Mouse (Mus musculus) lung, embryonic 14.5 days (tissue): ENCODE measurements around the gene Hapln2. TPM values are rescaled to one million over a fixed set of nuclear protein-coding genes. Genes with fewer than 3 reads are reported as not detected.

ENCODE experiments used
- ATAC-seq: fragments of 200-750 bp; cut with Nextera tagmentation; 2 replicates; pipeline ENCODE4 v1.8.0; 2017; ENCODE audit warnings: mild to moderate bottlenecking, moderate TSS enrichment, moderate library complexity; ENCODE audit not compliant: insufficient read depth
- DNase-seq: peaks from one replicate; pipeline ENCODE4 v3.0.0-alpha.2; 2015
- H3K27ac ChIP-seq: fragments of 300-500 bp; sonication (generic); 2 replicates; pipeline ENCODE4 v1.5.1; 2014; ENCODE audit warnings: low read depth, mild to moderate bottlenecking, moderate library complexity
- H3K27me3 ChIP-seq: fragments of 300-500 bp; sonication (generic); 2 replicates; pipeline ENCODE4 v1.6.1; 2014; ENCODE audit warnings: low read length, control low read depth; ENCODE audit not compliant: insufficient read depth
- H3K36me3 ChIP-seq: fragments of 300-500 bp; sonication (generic); 2 replicates; pipeline ENCODE4 v1.6.1; 2014; ENCODE audit warnings: control low read depth; ENCODE audit not compliant: insufficient read depth
- H3K4me1 ChIP-seq: fragments of 300-500 bp; sonication (generic); 2 replicates; pipeline ENCODE4 v1.6.1; 2014; ENCODE audit warnings: antibody characterized with exemption, control low read depth; ENCODE audit not compliant: insufficient read depth
- H3K4me2 ChIP-seq: fragments of 300-500 bp; sonication (generic); 2 replicates; pipeline ENCODE4 v1.6.1; 2014; ENCODE audit warnings: mild to moderate bottlenecking
- H3K4me3 ChIP-seq: fragments of 300-500 bp; sonication (generic); 2 replicates; pipeline ENCODE4 v1.5.1; 2014; ENCODE audit warnings: low read depth, low read length
- H3K9ac ChIP-seq: fragments of 300-500 bp; sonication (generic); 2 replicates; pipeline ENCODE4 v1.6.1; 2014
- H3K9me3 ChIP-seq: fragments of 300-500 bp; sonication (generic); 2 replicates; pipeline ENCODE4 v1.6.1; 2016; ENCODE audit warnings: low read depth, low read length, control low read depth
- CTCF ChIP-seq: IDR thresholded peaks from 2 replicates; pipeline ENCODE4 v1.5.1; 2016; ENCODE audit warnings: antibody characterized with exemption, low read depth
- WGBS: fragments of 180-500 bp; shearing (Covaris S2); extraction: QIAGEN DNeasy Blood & Tissue Kit; methylation state at CpG from one replicate; pipeline ENCODE4 v1.1.7; 2014; 5-methylcytosine and 5-hydroxymethylcytosine counted together
- polyA plus RNA-seq: library from polyadenylated mRNA; unstranded; fragments of >200 nt; fragmentation: Nextera tagmentation; extraction: Ambion mirVana; gene quantifications from 2 replicates; pipeline ENCODE4 v1.2.1, GENCODE M21; 2014

Hapln2 gene
- polyA plus RNA-seq, 1 experiment from 2014 or later = not detected

GRCm38 (mm10) chr3:88002291-88002976 lies 24.9 kb downstream of the Hapln2 start:
- Histone ChIP-seq H3K9ac (no peak overlapping the region), H3K9me3 (peaks cover 3% of the 10 kb centered on the region; the same call in 1 of the 2 replicates), H3K27ac (no peak overlapping the region), H3K36me3 (no peaks in the 10 kb centered on the region), H3K4me1 (no peaks in the 10 kb centered on the region), H3K4me3 (no peak overlapping the region), H3K4me2 (no peak overlapping the region), H3K27me3 (peaks cover 64% of the 10 kb centered on the region)
- DNase-seq = peak; percentile 44
- 2% methylated on average over 17 of the region's 17 CpGs for WGBS
- ATAC-seq = peak; percentile 40
- TF ChIP-seq CTCF = peak; percentile 36

DNA sequence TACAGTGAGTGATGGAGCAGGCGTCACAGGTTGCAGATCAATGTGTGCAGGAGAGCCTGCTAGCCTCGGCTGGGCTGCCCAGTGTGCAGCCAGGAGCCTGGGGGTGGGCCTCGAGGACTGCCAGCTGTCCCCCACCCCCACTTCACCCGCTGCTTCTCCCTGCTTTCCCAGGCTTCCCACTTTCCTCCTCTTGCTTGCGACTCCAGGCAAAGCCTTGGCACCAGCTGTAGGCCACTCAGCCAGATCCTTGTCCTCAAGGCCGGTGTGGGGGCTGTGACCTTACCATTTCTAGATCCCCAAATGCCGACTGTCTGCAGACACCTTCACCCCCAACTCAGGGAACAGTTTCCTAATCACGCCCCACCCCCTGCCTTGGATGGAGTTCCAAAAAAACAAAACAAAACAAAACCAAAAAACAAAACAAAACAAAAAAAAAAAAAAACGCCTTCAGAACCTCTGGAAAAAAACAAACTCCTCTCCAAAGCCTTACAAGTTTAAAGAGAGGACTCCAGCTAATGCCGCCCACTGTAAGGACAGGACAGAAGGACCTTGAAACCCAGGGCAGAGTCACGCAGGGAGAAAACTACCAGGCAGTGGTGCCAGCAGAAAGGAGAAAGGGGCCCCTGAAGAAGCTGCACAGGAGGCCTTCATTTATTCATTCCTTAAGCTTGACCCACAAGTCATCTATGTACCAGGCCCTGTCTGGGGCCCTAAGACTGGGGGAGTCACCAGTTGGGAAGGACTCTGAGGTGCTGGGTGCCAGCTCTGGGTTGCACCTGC lies 26.4 kb downstream of the Hapln2 start:
- Histone ChIP-seq H3K9me3 (0 out of 2 replicates have a peak, but pooled peaks cover under 1% of the 10 kb centered on the region), H3K36me3 (no peaks in the 10 kb centered on the region), H3K4me3 (peak overlapping the region; percentile 37; the same call in 1 of the 2 replicates), H3K4me1 (no peaks in the 10 kb centered on the region), H3K27me3 (peaks cover 79% of the 10 kb centered on the region), H3K9ac (no peak overlapping the region), H3K4me2 (peak overlapping the region; percentile 67), H3K27ac (no peak overlapping the region)
- 8% methylated on average over 11 of the region's 11 CpGs for WGBS
- ATAC-seq (no peak), DNase-seq (no peak)
- TF ChIP-seq CTCF = no peak

DNA sequence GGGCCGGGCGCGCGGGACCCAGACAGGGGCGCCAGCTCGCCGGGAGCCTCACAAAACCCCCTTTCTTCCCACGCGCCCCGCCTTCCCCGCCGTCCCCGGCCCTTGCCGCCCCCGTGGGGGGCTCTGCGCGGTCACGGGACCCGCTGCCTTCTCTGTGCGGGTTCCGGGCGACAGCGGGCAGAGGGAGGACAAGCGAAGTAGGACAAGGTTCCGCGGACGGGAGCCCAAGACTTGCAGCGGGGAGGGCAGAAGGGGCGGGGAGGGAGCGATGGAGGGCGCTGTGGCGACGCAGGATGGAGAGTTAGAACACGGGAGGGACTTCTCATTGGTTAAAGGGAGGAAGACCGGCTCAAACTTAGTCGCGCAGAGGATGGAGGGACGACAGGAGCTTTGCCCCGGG lies 27.2 kb downstream of the Hapln2 start, which contains the start of gene Bcan:
Gene Bcan, minus strand, starts transcription at position 50 of the 400 bp plus-strand sequence.
- Histone ChIP-seq H3K36me3 (no peaks in the 10 kb centered on the region), H3K9ac (peak within 1 kb of the TSS; percentile 23; the same call in 1 of the 2 replicates), H3K4me3 (peak within 1 kb of the TSS; percentile 37), H3K4me2 (peak within 1 kb of the TSS; percentile 67), H3K9me3 (no peaks in the 10 kb centered on the region), H3K27ac (no peak within 1 kb of the TSS), H3K4me1 (no peaks in the 10 kb centered on the region), H3K27me3 (peaks cover 87% of the 10 kb centered on the region)
- DNase-seq (no peak), ATAC-seq (no peak)
- 1% methylated on average over 39 of the region's 39 CpGs for WGBS
- TF ChIP-seq CTCF = no peak

GRCm38 (mm10) chr3:87999243-87999895 lies 28.0 kb downstream of the Hapln2 start:
- Histone ChIP-seq H3K27me3 (peaks cover 95% of the 10 kb centered on the region), H3K9me3 (no peaks in the 10 kb centered on the region), H3K4me1 (no peaks in the 10 kb centered on the region), H3K4me2 (peak overlapping the region; percentile 67), H3K27ac (no peak overlapping the region), H3K4me3 (peak overlapping the region; percentile 37), H3K36me3 (no peaks in the 10 kb centered on the region), H3K9ac (no peak overlapping the region)
- TF ChIP-seq CTCF = no peak
- DNase-seq (no peak), ATAC-seq (no peak)
- whole genome bisulfite sequencing = under 1% methylated on average over 38 of the region's 38 CpGs

GRCm38 (mm10) chr3:87998747-87999146 lies 28.6 kb downstream of the Hapln2 start:
- TF ChIP-seq CTCF = no peak

GRCm38 (mm10) chr3:87996971-87997614 lies 30.3 kb downstream of the Hapln2 start:
- Histone ChIP-seq H3K9me3 (no peaks in the 10 kb centered on the region), H3K4me3 (peak overlapping the region; percentile 31), H3K4me1 (no peaks in the 10 kb centered on the region), H3K27me3 (peaks cover 95% of the 10 kb centered on the region), H3K27ac (no peak overlapping the region), H3K9ac (peak overlapping the region; percentile 6; the same call in 1 of the 2 replicates), H3K36me3 (no peaks in the 10 kb centered on the region), H3K4me2 (peak overlapping the region; percentile 58)
- WGBS = under 1% methylated on average over 49 of the region's 49 CpGs
- ATAC-seq = peak; percentile 53
- TF ChIP-seq CTCF = no peak
- DNase-seq = peak; percentile 65

More at GRCm38 (mm10) chr3:87998747-87999146, 28.6 kb downstream of the Hapln2 start:
- Histone ChIP-seq H3K4me3 (no peak overlapping the region), H3K9me3 (no peaks in the 10 kb centered on the region), H3K27me3 (peaks cover 96% of the 10 kb centered on the region), H3K4me1 (no peaks in the 10 kb centered on the region), H3K27ac (no peak overlapping the region), H3K4me2 (no peak overlapping the region), H3K9ac (no peak overlapping the region), H3K36me3 (no peaks in the 10 kb centered on the region)
- ATAC-seq = no peak
- 2% methylated on average over 7 of the region's 7 CpGs for WGBS
- DNase-seq = no peak
